Mouse (Mus musculus) testis, postnatal 10 days (tissue): ENCODE measurements at regions not wholly inside any gene's neighbourhood (a gene's known extent, or its start where the extent isn't known, plus 50 kb on each side); places are given as distances from the start of the nearest gene placed in this dataset.

Experiments used
- DNase-seq: peaks from one replicate; pipeline ENCODE4 v3.0.0; 2021; ENCODE audit warnings: low spot score

DNA sequence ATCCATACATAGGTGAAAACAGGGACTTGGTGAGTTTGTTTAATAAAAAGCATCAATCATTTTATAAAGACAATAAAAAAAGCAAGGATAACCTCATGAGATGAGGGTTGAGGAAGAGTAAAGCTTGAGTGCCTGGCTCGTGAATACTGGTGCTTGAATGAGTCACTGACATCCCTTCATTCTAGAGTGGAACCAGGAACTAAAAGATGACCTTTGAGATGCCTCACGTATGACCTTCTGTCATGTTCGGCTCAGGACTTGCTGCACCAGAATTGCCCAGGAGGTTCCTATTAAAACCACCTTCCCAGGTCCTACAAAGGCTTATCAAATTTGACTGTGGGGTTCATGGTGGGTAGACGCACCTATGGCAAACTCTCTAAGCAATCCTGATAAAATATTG, 61.5 kb upstream of the Elac2 start:
- no peak for DNase-seq

DNA sequence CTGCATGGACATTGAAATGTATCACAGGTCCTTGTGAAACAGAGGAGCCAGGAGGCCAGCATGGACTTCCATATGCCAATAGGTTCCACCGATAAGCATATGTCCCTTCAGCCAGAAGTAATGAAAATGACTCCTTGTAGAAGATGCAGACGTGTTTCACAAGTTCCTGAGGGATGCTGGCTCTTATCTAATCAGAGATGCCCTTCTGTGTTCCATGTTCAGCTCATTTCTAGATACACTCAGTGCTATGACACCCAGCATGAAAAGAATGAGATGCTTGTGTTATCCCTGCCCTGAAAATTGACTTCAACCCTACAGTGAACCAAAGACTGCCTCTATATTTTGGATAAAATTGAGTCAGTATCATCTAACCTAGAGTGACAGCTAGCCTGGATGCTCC, 53.8 kb upstream of the Elac2 start:
- no peak for DNase-seq

DNA sequence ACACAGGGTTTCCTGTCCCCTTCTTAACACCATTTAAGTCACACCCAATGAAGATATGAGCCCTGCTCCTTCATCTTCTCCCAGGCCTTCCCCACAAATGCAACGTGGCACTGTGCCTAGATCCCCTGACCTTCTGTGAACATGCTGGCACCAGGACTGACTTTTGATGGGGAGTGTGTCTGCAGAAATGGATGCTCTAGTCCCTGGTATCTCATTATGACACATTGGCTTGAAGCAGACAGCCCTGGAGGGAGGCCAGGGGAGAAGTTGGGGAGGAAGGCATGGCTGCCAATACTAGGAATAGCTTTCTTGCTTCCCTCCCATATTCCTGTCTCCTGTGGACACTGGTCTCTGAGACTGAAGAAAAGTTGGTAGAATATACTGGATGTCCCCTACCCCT, 52.9 kb upstream of the Elac2 start:
- DNase-seq: peak; percentile 39
